Mouse (Mus musculus): Measurements from ENCODE around the gene Pus3. TPM values are rescaled to one million over a fixed set of nuclear protein-coding genes. Genes with fewer than 3 reads are reported as not detected.

The Pus3 gene
- polyA plus RNA-seq, 1 experiment from 2014 or later = 18.0 TPM

- H3K4me3 ChIP-seq (ENCODE audit: low read depth, low read length) = no peak overlapping the region
- no peaks in the 10 kb centered on the region for H3K4me1 ChIP-seq (ENCODE audit: control insufficient read depth, insufficient read depth, low read length)
- no peak overlapping the region for H3K9ac ChIP-seq (ENCODE audit: low read depth, low read length)
- H3K36me3 ChIP-seq (ENCODE audit: control insufficient read depth, insufficient read depth, low read length) = no peaks in the 10 kb centered on the region
- WGBS = 5% methylated on average over 6 of the region's 6 CpGs
- ATAC-seq (ENCODE audit: low read depth) (peak; percentile 84), DNase-seq (ENCODE audit: low spot score) (peak; percentile 91)
- no peaks in the 10 kb centered on the region for H3K9me3 ChIP-seq (ENCODE audit: control insufficient read depth, low read length)
- H3K27ac ChIP-seq (replicated peaks; ENCODE audit: low read depth, low read length) = no peak overlapping the region
- no peak overlapping the region for H3K4me2 ChIP-seq (ENCODE audit: low read depth, low read length)
- no peaks in the 10 kb centered on the region for H3K27me3 ChIP-seq (replicated peaks; ENCODE audit: control insufficient read depth, insufficient read depth, low read length)
Measured at GRCm38 (mm10) chr9:35541488-35541887, 16.9 kb upstream of the Pus3 start.

- WGBS = 66% methylated on average over 6 of the region's 6 CpGs
- Histone ChIP-seq H3K4me3 (ENCODE audit: low read depth, low read length) (no peak overlapping the region), H3K9ac (ENCODE audit: low read depth, low read length) (no peak overlapping the region), H3K4me2 (ENCODE audit: low read depth, low read length) (no peak overlapping the region), H3K9me3 (ENCODE audit: control insufficient read depth, low read length) (no peaks in the 10 kb centered on the region), H3K4me1 (ENCODE audit: control insufficient read depth, insufficient read depth, low read length) (no peaks in the 10 kb centered on the region), H3K36me3 (ENCODE audit: control insufficient read depth, insufficient read depth, low read length) (no peaks in the 10 kb centered on the region), H3K27me3 (replicated peaks; ENCODE audit: control insufficient read depth, insufficient read depth, low read length) (no peaks in the 10 kb centered on the region), H3K27ac (replicated peaks; ENCODE audit: low read depth, low read length) (no peak overlapping the region)
- no peak for DNase-seq (ENCODE audit: low spot score)
- ATAC-seq (ENCODE audit: low read depth) = no peak
Measured at GRCm38 (mm10) chr9:35541941-35542340, 16.5 kb upstream of the Pus3 start.

- no peak overlapping the region for H3K4me3 ChIP-seq (ENCODE audit: low read depth, low read length)
- H3K4me1 ChIP-seq (ENCODE audit: control insufficient read depth, insufficient read depth, low read length) = no peaks in the 10 kb centered on the region
- no peak overlapping the region for H3K9ac ChIP-seq (ENCODE audit: low read depth, low read length)
- no peaks in the 10 kb centered on the region for H3K36me3 ChIP-seq (ENCODE audit: control insufficient read depth, insufficient read depth, low read length)
- no peak overlapping the region for H3K27ac ChIP-seq (replicated peaks; ENCODE audit: low read depth, low read length)
- 79% methylated on average over 14 of the region's 14 CpGs for WGBS
- no peak overlapping the region for H3K4me2 ChIP-seq (ENCODE audit: low read depth, low read length)
- H3K27me3 ChIP-seq (replicated peaks; ENCODE audit: control insufficient read depth, insufficient read depth, low read length) = no peaks in the 10 kb centered on the region
- no peak for DNase-seq (ENCODE audit: low spot score)
- H3K9me3 ChIP-seq (ENCODE audit: control insufficient read depth, low read length) = no peaks in the 10 kb centered on the region
- no peak for ATAC-seq (ENCODE audit: low read depth)
Measured at GRCm38 (mm10) chr9:35543099-35543860, 15.1 kb upstream of the Pus3 start.

GRCm38 (mm10) chr9:35544666-35545065 is 13.7 kb upstream of the Pus3 start:
- ATAC-seq (ENCODE audit: low read depth) (no peak), DNase-seq (ENCODE audit: low spot score) (no peak)
- H3K9ac ChIP-seq (ENCODE audit: low read depth, low read length) = no peak overlapping the region
- H3K9me3 ChIP-seq (ENCODE audit: control insufficient read depth, low read length) = no peaks in the 10 kb centered on the region
- no peaks in the 10 kb centered on the region for H3K36me3 ChIP-seq (ENCODE audit: control insufficient read depth, insufficient read depth, low read length)
- H3K27ac ChIP-seq (replicated peaks; ENCODE audit: low read depth, low read length) = no peak overlapping the region
- 54% methylated on average over 2 of the region's 2 CpGs for WGBS
- no peak overlapping the region for H3K4me3 ChIP-seq (ENCODE audit: low read depth, low read length)
- H3K27me3 ChIP-seq (replicated peaks; ENCODE audit: control insufficient read depth, insufficient read depth, low read length) = no peaks in the 10 kb centered on the region
- H3K4me1 ChIP-seq (ENCODE audit: control insufficient read depth, insufficient read depth, low read length) = no peaks in the 10 kb centered on the region
- H3K4me2 ChIP-seq (ENCODE audit: low read depth, low read length) = no peak overlapping the region

- ATAC-seq (ENCODE audit: low read depth) = no peak
Measured at GRCm38 (mm10) chr9:35545704-35546103, 12.7 kb upstream of the Pus3 start.

GRCm38 (mm10) chr9:35546745-35547144 is 11.7 kb upstream of the Pus3 start:
- ATAC-seq (ENCODE audit: low read depth) = no peak
- H3K9ac ChIP-seq (ENCODE audit: low read depth, low read length) = no peak overlapping the region
- no peak overlapping the region for H3K4me3 ChIP-seq (ENCODE audit: low read depth, low read length)
- H3K4me1 ChIP-seq (ENCODE audit: control insufficient read depth, insufficient read depth, low read length) = no peaks in the 10 kb centered on the region
- H3K27me3 ChIP-seq (replicated peaks; ENCODE audit: control insufficient read depth, insufficient read depth, low read length) = no peaks in the 10 kb centered on the region
- H3K36me3 ChIP-seq (ENCODE audit: control insufficient read depth, insufficient read depth, low read length) = no peaks in the 10 kb centered on the region
- H3K4me2 ChIP-seq (ENCODE audit: low read depth, low read length) = no peak overlapping the region
- DNase-seq (ENCODE audit: low spot score) = no peak
- no peaks in the 10 kb centered on the region for H3K9me3 ChIP-seq (ENCODE audit: control insufficient read depth, low read length)
- H3K27ac ChIP-seq (replicated peaks; ENCODE audit: low read depth, low read length) = no peak overlapping the region
- WGBS = 80% methylated on average over 9 of the region's 9 CpGs

More at GRCm38 (mm10) chr9:35545704-35546103, 12.7 kb upstream of the Pus3 start:
- Histone ChIP-seq H3K9ac (ENCODE audit: low read depth, low read length) (no peak overlapping the region), H3K4me3 (ENCODE audit: low read depth, low read length) (no peak overlapping the region), H3K27ac (replicated peaks; ENCODE audit: low read depth, low read length) (no peak overlapping the region), H3K4me2 (ENCODE audit: low read depth, low read length) (no peak overlapping the region), H3K36me3 (ENCODE audit: control insufficient read depth, insufficient read depth, low read length) (no peaks in the 10 kb centered on the region), H3K4me1 (ENCODE audit: control insufficient read depth, insufficient read depth, low read length) (no peaks in the 10 kb centered on the region), H3K27me3 (replicated peaks; ENCODE audit: control insufficient read depth, insufficient read depth, low read length) (no peaks in the 10 kb centered on the region), H3K9me3 (ENCODE audit: control insufficient read depth, low read length) (no peaks in the 10 kb centered on the region)
- DNase-seq (ENCODE audit: low spot score) = no peak
- 72% methylated on average over 12 of the region's 12 CpGs for WGBS

- no peak for DNase-seq (ENCODE audit: low spot score)
- no peaks in the 10 kb centered on the region for H3K4me1 ChIP-seq (ENCODE audit: control insufficient read depth, insufficient read depth, low read length)
- no peaks in the 10 kb centered on the region for H3K27me3 ChIP-seq (replicated peaks; ENCODE audit: control insufficient read depth, insufficient read depth, low read length)
- no peak for ATAC-seq (ENCODE audit: low read depth)
- no peaks in the 10 kb centered on the region for H3K36me3 ChIP-seq (ENCODE audit: control insufficient read depth, insufficient read depth, low read length)
- H3K9me3 ChIP-seq (ENCODE audit: control insufficient read depth, low read length) = no peaks in the 10 kb centered on the region
- 84% methylated on average over 9 of the region's 9 CpGs for WGBS
- H3K27ac ChIP-seq (replicated peaks; ENCODE audit: low read depth, low read length) = no peak overlapping the region
- H3K4me2 ChIP-seq (ENCODE audit: low read depth, low read length) = no peak overlapping the region
- no peak overlapping the region for H3K4me3 ChIP-seq (ENCODE audit: low read depth, low read length)
- no peak overlapping the region for H3K9ac ChIP-seq (ENCODE audit: low read depth, low read length)
Measured at GRCm38 (mm10) chr9:35548455-35548854, 9.9 kb upstream of the Pus3 start.

- Histone ChIP-seq H3K9ac (ENCODE audit: low read depth, low read length) (no peak overlapping the region), H3K9me3 (ENCODE audit: control insufficient read depth, low read length) (no peaks in the 10 kb centered on the region), H3K4me1 (ENCODE audit: control insufficient read depth, insufficient read depth, low read length) (peaks cover 8% of the 10 kb centered on the region), H3K36me3 (ENCODE audit: control insufficient read depth, insufficient read depth, low read length) (peaks cover 9% of the 10 kb centered on the region), H3K27me3 (replicated peaks; ENCODE audit: control insufficient read depth, insufficient read depth, low read length) (no peaks in the 10 kb centered on the region), H3K4me2 (ENCODE audit: low read depth, low read length) (no peak overlapping the region), H3K27ac (replicated peaks; ENCODE audit: low read depth, low read length) (no peak overlapping the region), H3K4me3 (ENCODE audit: low read depth, low read length) (no peak overlapping the region)
- DNase-seq (ENCODE audit: low spot score) (no peak), ATAC-seq (ENCODE audit: low read depth) (no peak)
- 68% methylated on average over 12 of the region's 12 CpGs for WGBS
Measured at GRCm38 (mm10) chr9:35556494-35557102, 1.8 kb upstream of the Pus3 start.

All from embryonic facial prominence, embryonic 14.5 days (tissue).